Mouse (Mus musculus): Measurements from ENCODE around the gene Map7. TPM values are rescaled to one million over a fixed set of nuclear protein-coding genes. Genes with fewer than 3 reads are reported as not detected.

The Map7 gene
- total RNA-seq, 2 experiments from 2014 or later: 107 to 113 TPM

Small RNAs within 50 kb of the gene (microRNA-seq; reads per million reads assigned to microRNA genes)
- 0 reads per million in 2 experiments for gene Mir6413

Other genes starting within 250 kb of the Map7 start
- 10 to 100 TPM; 24.5 to 26.1 TPM for gene Pex7, start 240.8 kb upstream of the Map7 start, total RNA-seq (2021)
- 10 to 100 TPM; 47.7 to 48.4 TPM for gene Map3k5, start 214.0 kb upstream of the Map7 start, total RNA-seq (2021)
- 100 to 1,000 TPM; 111 to 116 TPM for gene Bclaf1, start 164.0 kb downstream of the Map7 start, total RNA-seq (2021)
- under 1 TPM; 0.53 to 0.54 TPM for gene Mtfr2, start 199.3 kb downstream of the Map7 start, total RNA-seq (2021)